Mouse (Mus musculus) cortical plate, adult 2 months (tissue): ENCODE data around the gene Trim5. TPM values are rescaled to one million over a fixed set of nuclear protein-coding genes. Genes with fewer than 3 reads are reported as not detected.
"Not testable (repeated sequence)": the region's sequence is repeated elsewhere in the genome, so short reads cannot be mapped to it uniquely, and the experiment has no call there.

ENCODE experiments used
- H3K27ac ChIP-seq: fragments of 200-500 bp; 2 replicates; pipeline ENCODE4 v1.5.1; 2012; ENCODE audit warnings: low read length, control low read depth, inconsistent platforms; ENCODE audit not compliant: insufficient read depth
- H3K4me1 ChIP-seq: fragments of 200-500 bp; 2 replicates; pipeline ENCODE4 v1.6.1; 2011; ENCODE audit warnings: low read length; ENCODE audit not compliant: control insufficient read depth, insufficient read depth
- H3K4me3 ChIP-seq: fragments of 200-500 bp; 2 replicates; pipeline ENCODE4 v1.5.1; 2011; ENCODE audit warnings: mild to moderate bottlenecking, low read length, control low read depth; ENCODE audit not compliant: insufficient read depth
- CTCF ChIP-seq: fragments of 200-500 bp; IDR thresholded peaks from 2 replicates; pipeline ENCODE4 v1.5.1; 2011; ENCODE audit warnings: mild to moderate bottlenecking, control low read depth, low read length; ENCODE audit not compliant: insufficient read depth; ENCODE audit errors: extremely low read depth
- POLR2A ChIP-seq: fragments of 200-500 bp; IDR thresholded peaks from 2 replicates; pipeline ENCODE4 v1.6.1; 2011; ENCODE audit warnings: mild to moderate bottlenecking, low read length, control low read depth; ENCODE audit not compliant: insufficient read depth; ENCODE audit errors: extremely low read depth
- polyA plus RNA-seq: library from polyadenylated mRNA; depleted of rRNA; stranded (reverse); fragments of >200 nt; gene quantifications from 2 replicates; pipeline ENCODE4 v1.2.3, GENCODE M21; 2012; rRNA removed

Gene Trim5
- polyA plus RNA-seq, result 0.42 and 0.47 TPM in 2 replicates

DNA sequence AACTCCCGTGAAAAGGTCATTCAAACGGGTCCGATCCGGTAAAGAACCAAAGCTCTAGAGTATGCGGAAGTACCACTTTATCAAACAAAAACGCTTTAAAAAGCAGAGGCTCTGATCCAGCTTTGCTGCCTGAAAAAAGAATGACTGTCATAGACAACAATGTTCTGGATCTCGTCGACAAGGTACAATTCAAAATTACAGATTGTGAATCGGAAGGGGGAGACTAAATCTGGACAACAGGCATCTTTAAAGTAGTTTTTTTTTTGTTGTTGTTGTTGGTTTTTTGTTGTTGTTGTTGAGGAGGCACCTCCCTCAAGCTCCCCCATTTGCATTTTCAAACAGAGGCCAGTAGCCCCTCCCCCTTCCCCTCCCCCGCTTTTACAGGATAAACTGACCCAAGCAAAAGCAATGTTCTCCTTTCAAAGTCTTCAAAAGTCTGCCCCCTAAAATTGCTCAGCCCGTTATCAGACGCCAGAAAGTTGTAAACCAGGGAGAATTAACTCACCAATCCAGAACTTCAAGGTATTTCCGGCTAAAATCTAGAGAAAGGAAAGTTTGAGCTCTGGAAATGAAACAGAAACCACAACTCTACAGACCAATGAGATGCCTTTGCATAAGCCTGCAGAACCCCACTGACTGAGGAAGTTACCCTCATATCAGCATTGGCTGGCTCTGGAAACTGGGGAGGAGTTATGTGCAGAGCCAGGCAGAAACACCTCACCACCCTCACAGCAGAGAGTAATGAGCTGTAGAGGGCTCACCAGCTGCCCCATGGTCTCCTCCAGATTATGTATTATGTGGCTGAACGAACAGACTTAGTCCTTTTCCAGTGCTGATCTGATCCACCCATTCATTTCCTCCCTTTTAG, at the start of gene Trim5:
Gene Trim5, minus strand, starts transcription at position 519 of the 868 bp plus-strand sequence.
- not testable (repeated sequence) for H3K4me1 ChIP-seq, H3K27ac ChIP-seq, H3K4me3 ChIP-seq

DNA sequence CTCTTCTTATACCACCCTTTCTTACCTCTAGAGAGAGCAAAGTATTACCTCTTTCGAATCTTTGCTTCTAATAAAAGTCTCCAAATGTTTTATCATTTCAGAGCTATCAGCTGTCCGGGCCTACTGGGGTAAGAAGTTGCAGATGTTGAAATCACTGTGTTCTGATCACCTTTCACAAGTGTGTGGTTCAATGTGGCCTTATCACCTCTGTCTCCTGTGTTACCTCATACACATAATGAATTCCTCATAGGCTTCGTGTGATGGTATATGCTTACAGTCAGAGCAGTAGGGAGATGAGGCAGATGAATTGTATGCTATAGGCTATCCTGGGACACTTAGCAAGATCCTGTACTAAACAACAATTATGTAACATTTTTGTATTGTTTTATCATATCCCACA, 47.7 kb upstream of the Trim5 start:
- H3K4me3 ChIP-seq, H3K27ac ChIP-seq, H3K4me1 ChIP-seq: not testable (repeated sequence)

DNA sequence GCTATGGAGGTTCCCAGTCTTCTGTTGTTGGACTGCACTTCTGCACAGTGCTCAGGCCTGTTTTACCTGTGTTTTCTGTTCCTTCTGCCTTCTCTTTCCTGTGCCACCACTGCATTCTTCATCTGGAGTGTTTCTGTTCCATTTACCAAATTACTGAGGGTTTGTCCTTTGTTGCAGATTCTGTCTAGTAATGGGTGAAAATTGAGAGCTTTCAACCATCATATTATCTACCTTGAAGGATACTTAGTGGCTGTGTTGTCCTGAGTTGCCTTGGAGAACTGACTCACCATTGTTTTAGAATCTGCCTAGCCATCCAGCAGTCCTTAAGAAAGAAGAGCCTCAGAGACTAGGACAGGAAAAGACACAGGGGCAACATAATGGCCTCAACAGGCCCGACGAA, 41.3 kb upstream of the Trim5 start, which contains the start of gene Trim34b:
Gene Trim34b, plus strand, starts transcription at position 301 of the 400 bp plus-strand sequence.
- H3K4me3 ChIP-seq, H3K27ac ChIP-seq, H3K4me1 ChIP-seq: not testable (repeated sequence)

DNA sequence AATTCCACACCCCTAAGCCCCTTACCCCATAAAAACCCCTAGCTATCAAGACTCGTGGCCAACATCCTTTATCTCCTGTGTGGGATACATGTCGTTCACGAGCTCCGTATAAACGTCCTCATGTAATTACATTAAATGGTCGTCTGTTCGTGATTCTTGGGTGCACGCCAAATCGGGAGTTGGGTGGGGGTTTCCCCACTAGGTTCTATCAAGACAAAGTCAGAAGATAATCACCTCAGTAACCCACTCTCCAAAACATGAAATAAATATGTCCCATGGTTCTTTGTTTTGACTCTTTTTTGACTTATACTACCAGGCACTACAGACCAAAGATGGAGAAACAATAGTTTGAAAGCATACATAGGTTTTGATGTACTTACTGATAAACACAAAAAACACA, 34.1 kb upstream of the Trim5 start:
- TF ChIP-seq CTCF (no peak), POLR2A (no peak)
- Histone ChIP-seq H3K27ac (no peak overlapping the region), H3K4me3 (no peak overlapping the region), H3K4me1 (no peaks in the 10 kb centered on the region)

DNA sequence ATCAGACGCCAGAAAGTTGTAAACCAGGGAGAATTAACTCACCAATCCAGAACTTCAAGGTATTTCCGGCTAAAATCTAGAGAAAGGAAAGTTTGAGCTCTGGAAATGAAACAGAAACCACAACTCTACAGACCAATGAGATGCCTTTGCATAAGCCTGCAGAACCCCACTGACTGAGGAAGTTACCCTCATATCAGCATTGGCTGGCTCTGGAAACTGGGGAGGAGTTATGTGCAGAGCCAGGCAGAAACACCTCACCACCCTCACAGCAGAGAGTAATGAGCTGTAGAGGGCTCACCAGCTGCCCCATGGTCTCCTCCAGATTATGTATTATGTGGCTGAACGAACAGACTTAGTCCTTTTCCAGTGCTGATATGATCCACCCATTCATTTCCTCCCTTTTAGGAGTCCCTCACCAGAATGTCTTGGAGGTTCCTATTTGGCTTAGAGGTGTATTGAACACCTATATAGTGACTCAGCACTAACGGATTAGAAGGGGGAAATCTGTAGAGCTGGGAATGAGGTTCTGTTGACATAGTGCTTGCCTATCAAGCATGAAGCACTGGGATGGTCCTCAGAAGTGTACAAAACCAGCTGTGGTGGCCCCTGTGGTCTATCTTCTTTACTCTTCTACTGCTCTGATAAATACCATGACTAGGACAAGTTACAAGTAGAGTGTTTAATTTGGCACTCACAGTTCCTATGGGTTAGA, 27.6 kb upstream of the Trim5 start, which contains the start of gene Trim12a:
Gene Trim12a, minus strand, starts transcription at position 98 of the 712 bp plus-strand sequence.
- not testable (repeated sequence) for H3K4me3 ChIP-seq, H3K4me1 ChIP-seq
- 0 out of 2 replicates have a peak within 1 kb of the TSS, but pooled peaks have one; percentile 46 for H3K27ac ChIP-seq

DNA sequence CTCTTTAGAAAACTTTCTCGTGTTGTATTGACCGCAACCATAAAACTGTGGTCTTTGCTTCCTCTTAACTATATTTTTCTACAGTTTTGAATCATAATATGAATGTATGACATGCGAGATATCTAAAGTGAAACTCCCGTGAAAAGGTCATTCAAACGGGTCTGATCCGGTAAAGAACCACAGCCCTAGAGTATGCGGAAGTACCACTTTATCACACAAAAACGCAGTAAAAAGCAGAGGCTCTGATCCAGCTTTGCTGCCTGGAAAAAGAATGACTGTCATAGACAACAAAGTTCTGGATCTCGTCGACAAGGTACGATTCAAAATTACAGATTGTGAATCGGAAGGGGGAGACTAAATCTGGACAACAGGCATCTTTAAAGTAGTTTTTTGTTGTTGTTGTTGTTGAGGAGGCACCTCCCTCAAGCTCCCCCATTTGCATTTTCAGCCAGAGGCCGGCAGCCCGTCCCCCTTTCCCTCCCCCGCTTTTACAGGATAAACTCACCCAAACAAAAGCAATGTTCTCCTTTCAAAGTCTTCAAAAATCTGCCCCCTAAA, 27.0 kb upstream of the Trim5 start:
- TF ChIP-seq CTCF (no peak), POLR2A (no peak)
- Histone ChIP-seq H3K4me3 (no peak overlapping the region), H3K27ac (0 out of 2 replicates have a peak overlapping the region, but pooled peaks have one; percentile 46), H3K4me1 (no peaks in the 10 kb centered on the region)

DNA sequence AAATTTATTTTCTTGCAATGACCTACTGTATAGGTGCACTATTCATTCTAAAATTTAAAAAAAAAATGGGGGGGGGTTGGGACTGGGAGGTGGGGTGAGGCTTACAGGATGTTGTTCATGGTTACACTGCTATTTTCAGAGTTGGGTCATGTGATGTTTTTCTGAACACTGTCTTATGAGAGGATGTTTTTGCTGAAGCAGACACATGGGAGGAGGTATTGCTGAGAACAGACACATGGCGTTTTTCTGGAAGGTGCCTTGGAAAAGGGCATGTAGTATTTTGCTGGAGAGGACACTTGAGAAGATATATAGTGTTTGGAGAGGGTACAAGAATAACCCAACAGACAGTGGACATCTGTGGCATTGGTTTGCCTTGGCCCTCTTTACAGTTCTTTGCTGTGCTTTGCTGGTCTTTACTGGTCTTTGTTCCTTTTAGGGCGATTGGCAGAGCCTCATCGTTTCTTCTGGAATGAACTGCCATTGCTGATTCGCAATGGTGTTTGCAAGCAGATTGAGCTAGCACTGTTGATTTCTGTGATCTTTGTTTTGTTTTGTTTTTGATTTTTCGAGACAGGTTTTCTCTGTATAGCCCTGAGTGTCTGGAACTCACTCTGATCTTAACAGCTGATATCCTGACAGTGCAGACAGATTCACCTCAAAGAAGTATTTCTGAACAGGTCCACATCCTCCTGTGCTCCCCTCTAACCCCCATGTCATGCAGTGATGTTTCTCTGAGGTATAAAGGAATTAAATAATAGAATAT, 3.9 kb upstream of the Trim5 start:
- Histone ChIP-seq H3K27ac (no peak overlapping the region), H3K4me1 (no peaks in the 10 kb centered on the region), H3K4me3 (no peak overlapping the region)
- TF ChIP-seq CTCF (no peak), POLR2A (no peak)

DNA sequence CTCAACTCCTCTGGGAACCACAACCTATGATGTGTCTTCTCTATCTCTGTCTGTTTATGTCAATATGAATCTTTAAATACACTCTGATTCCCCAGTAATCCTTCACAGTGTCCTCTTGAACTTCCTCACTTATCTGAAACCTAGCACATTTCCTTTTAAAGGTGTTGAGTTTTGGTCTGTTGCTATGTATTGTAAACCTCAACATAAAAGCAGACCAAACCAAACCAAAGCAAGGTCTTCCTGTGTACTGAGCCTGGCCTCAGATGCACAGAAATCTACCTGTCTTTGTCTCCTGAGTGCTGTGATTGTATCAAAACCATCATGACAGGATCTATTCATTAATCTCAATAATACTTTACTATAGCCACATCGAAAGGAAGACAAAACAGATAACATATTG, 2.7 kb upstream of the Trim5 start:
- no peak for TF ChIP-seq CTCF
- TF ChIP-seq POLR2A, result no peak

DNA sequence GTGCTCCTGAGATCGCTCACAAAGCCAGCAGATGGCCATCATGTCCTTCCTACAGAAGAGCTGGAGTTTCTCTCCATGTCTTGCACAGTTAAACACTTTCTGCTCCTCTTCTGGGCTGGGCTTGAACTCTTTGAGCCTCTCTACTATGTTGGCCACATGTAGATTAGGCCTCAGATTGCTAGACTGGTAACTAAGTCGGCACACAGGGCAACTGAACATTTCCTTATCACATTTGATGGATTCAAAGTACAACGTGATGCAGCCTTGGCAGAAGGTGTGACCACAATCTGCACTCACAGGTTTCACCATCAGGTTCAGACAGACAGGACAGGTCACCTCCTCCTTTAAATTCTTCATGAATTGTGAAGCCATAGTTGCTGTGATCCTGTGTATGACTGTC, 8.5 kb downstream of the Trim5 start:
- H3K27ac ChIP-seq, H3K4me1 ChIP-seq, H3K4me3 ChIP-seq: not testable (repeated sequence)

More for the DNA sequence above, 2.7 kb upstream of the Trim5 start:
- Histone ChIP-seq H3K27ac (no peak overlapping the region), H3K4me1 (no peaks in the 10 kb centered on the region), H3K4me3 (no peak overlapping the region)

DNA sequence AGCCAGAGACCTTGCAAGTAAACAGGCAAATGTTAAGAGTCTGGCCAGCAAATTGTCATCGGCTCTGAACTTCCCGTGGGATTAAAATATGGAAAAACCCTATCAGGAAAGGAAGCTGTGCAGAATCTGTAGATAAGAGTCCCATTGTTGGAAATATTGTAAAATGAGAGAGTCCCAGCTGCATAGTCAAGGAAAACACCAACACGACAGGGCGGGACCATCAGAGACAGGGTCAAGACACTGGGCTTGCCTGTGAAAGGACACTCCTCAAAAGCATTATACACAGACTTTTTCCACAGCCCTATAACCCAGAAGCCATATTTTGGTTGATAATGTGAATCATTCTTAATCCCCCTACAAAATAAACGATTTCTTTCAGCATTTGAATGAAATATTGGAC, 22.6 kb downstream of the Trim5 start:
- not testable (repeated sequence) for H3K4me1 ChIP-seq, H3K4me3 ChIP-seq, H3K27ac ChIP-seq

DNA sequence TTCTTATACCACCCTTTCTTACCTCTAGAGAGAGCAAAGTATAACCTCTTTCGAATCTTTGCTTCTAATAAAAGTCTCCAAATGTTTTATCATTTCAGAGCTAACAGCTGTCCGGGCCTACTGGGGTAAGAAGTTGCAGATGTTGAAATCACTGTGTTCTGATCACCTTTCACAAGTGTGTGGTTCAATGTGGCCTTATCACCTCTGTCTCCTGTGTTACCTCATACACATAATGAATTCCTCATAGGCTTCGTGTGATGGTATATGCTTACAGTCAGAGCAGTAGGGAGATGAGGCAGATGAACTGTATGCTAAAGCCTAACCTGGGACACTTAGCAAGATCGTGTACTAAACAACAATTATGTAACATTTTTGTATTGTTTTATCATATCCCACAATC, 27.5 kb downstream of the Trim5 start:
- H3K27ac ChIP-seq, H3K4me3 ChIP-seq, H3K4me1 ChIP-seq: not testable (repeated sequence)
